Mouse (Mus musculus): ENCODE results near the gene Olfr498. TPM values are rescaled to one million over a fixed set of nuclear protein-coding genes. Genes with fewer than 3 reads are reported as not detected.

Gene Olfr498
- total RNA-seq (2018; cell fraction: chromatin; rRNA removed), result not detected
- total RNA-seq (2018; cell fraction: cytosol; rRNA removed), result not detected
- not detected for total RNA-seq (2018; cell fraction: nucleus; rRNA removed)
- polyA plus RNA-seq (2018), result not detected in 3 replicates

GRCm38 (mm10) chr7:108465026-108465425 is at the start of gene Olfr498:
Olfr498 (plus strand) TSS chr7:108465326.
- no peak within 1 kb of the TSS for H3K27ac ChIP-seq
- 89% methylated on average over 1 of the region's 1 CpGs for WGBS (ENCODE audit: missing documents)
- H3K79me2 ChIP-seq (ENCODE audit: inconsistent target), result no peaks in the 10 kb centered on the region
- H3K4me3 ChIP-seq (ENCODE audit: inconsistent target), result no peak within 1 kb of the TSS
- no peaks in the 10 kb centered on the region for H3K36me3 ChIP-seq (ENCODE audit: inconsistent target)

GRCm38 (mm10) chr7:108420121-108420520 is 45.0 kb upstream of the Olfr498 start, which contains the start of gene Olfr497:
Olfr497 (plus strand) TSS chr7:108420421.
- H3K27ac ChIP-seq, result no peak within 1 kb of the TSS
- no peak within 1 kb of the TSS for H3K4me3 ChIP-seq (ENCODE audit: inconsistent target)
- no peaks in the 10 kb centered on the region for H3K36me3 ChIP-seq (ENCODE audit: inconsistent target)
- WGBS (ENCODE audit: missing documents), result 80% methylated on average over 2 of the region's 2 CpGs
- H3K79me2 ChIP-seq (ENCODE audit: inconsistent target), result no peaks in the 10 kb centered on the region

Other genes starting within 250 kb of the Olfr498 start
- gene Olfr488, start 207.0 kb upstream of the Olfr498 start, polyA plus RNA-seq (2018), result not detected in 3 replicates
- gene Olfr490, start 176.4 kb upstream of the Olfr498 start, polyA plus RNA-seq (2018), result not detected in 3 replicates
- not detected in 3 replicates for gene Olfr491, start 151.9 kb upstream of the Olfr498 start, polyA plus RNA-seq (2018)
- not detected in 3 replicates for gene Olfr492, start 141.7 kb upstream of the Olfr498 start, polyA plus RNA-seq (2018)
- gene Olfr493, start 118.3 kb upstream of the Olfr498 start, polyA plus RNA-seq (2018), result not detected in 3 replicates
- not detected in 3 replicates for gene Olfr494, start 100.0 kb upstream of the Olfr498 start, polyA plus RNA-seq (2018)
- not detected in 3 replicates for gene Olfr495, start 72.2 kb upstream of the Olfr498 start, polyA plus RNA-seq (2018)
- gene Olfr497, start 44.9 kb upstream of the Olfr498 start, polyA plus RNA-seq (2018), result not detected in 3 replicates
- gene Olfr502, start 59.7 kb downstream of the Olfr498 start, polyA plus RNA-seq (2018), result not detected in 3 replicates
- gene Olfr503, start 79.2 kb downstream of the Olfr498 start, polyA plus RNA-seq (2018), result not detected in 3 replicates
- gene Olfr504, start 100.5 kb downstream of the Olfr498 start, polyA plus RNA-seq (2018), result not detected in 3 replicates
- gene Olfr506, start 145.5 kb downstream of the Olfr498 start, polyA plus RNA-seq (2018), result not detected in 3 replicates
- not detected in 3 replicates for gene Olfr507, start 156.5 kb downstream of the Olfr498 start, polyA plus RNA-seq (2018)
- not detected in 3 replicates for gene Olfr508, start 164.7 kb downstream of the Olfr498 start, polyA plus RNA-seq (2018)
- not detected in 3 replicates for gene Olfr509, start 186.6 kb downstream of the Olfr498 start, polyA plus RNA-seq (2018)
- gene Olfr510, start 201.1 kb downstream of the Olfr498 start, polyA plus RNA-seq (2018), result not detected in 3 replicates
- not detected in 3 replicates for gene Olfr512, start 248.0 kb downstream of the Olfr498 start, polyA plus RNA-seq (2018)

Measured in macrophage (primary cell).